8 mouse cellular contexts compared by ENCODE assay signal in the genomic region with DNA sequence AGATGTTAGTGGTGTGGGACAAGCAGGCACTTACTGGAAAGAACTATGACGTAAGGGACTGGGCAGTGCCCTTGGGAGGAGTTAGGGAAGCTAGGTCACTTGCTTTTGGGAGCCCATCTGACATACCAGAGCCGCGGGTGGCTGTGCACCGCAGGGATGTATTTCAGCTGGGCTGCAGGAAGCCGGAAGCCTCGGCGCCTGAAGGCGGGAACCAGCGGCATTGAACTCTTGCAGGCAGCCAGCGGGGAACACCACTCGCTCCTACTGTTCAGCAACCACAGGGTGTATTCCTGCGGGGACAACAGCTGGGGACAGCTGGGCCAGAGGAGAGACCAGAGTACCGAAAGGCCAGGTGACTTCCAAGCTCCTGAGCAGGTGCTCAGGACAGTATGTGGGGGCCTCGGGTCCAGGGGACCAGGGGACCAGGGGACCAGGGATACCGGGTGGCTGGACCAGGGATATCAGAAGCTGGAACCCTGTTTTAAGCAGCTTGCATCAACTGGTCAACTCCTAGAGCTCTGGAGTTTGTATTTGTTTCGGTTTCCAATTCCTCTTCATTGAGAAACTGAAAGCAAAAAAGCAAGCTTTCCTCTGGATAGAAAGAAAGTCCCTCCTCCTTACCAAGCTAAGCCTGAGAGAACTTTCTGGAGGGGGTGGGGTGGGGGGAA. TPM values are rescaled to one million over a fixed set of nuclear protein-coding genes. Genes with fewer than 3 reads are reported as not detected.
DNase-seq lines count a peak whose midpoint lies in the region; ATAC-seq and TF ChIP-seq lines count a peak whose summit lies in the region.

TSS of gene Herc6 (plus strand) at position 120 of the 668 bp plus-strand sequence.

- TF ChIP-seq CTCF in left cerebral cortex, adult 2 months (IDR thresholded peaks at IDR 0.05) = no peak

- H3K27ac ChIP-seq in hindbrain, embryonic 14.5 days = no peak within 1 kb of the TSS
- H3K27ac ChIP-seq in left cerebral cortex, adult 2 months = peak within 1 kb of the TSS; percentile 88
- H3K27ac ChIP-seq in macrophage = peak within 1 kb of the TSS; percentile 89

- peak within 1 kb of the TSS; percentile 31 for H3K4me3 ChIP-seq in hindbrain, embryonic 14.5 days (replicated peaks; ENCODE audit: low read length)
- peak within 1 kb of the TSS; percentile 91 for H3K4me3 ChIP-seq in left cerebral cortex, adult 2 months
- peak within 1 kb of the TSS; percentile 99 for H3K4me3 ChIP-seq in macrophage (ENCODE audit: inconsistent target)

- peak within 1 kb of the TSS; percentile 49 for H3K9ac ChIP-seq in hindbrain, embryonic 14.5 days

- H3K36me3 ChIP-seq in hindbrain, embryonic 14.5 days (replicated peaks; ENCODE audit: control insufficient read depth, insufficient read depth) = no peaks in the 10 kb centered on the region
- H3K36me3 ChIP-seq in macrophage (ENCODE audit: inconsistent target) = peaks cover 15% of the 10 kb centered on the region; the same call in 1 of the 2 replicates

- peak; percentile 65; the same call in 1 of the 2 replicates for ATAC-seq in hindbrain, embryonic 14.5 days (ENCODE audit: low FRiP score)

- intact Hi-C loops in left cerebral cortex, adult 2 months (cut with DNase I) = loop anchor here (2.0 to 5.0 kb wide), 2 partner anchors 46 to 121 kb away; partner anchors contain the start of genes Lancl2 and Ppm1k

- H3K9me3 ChIP-seq in hindbrain, embryonic 14.5 days (ENCODE audit: control insufficient read depth, low read length) = no peaks in the 10 kb centered on the region

- peak within 1 kb of the TSS; percentile 64 for H3K4me2 ChIP-seq in hindbrain, embryonic 14.5 days (replicated peaks)

- H3K4me1 ChIP-seq in hindbrain, embryonic 14.5 days (replicated peaks; ENCODE audit: control insufficient read depth, insufficient read depth, low read length) = peaks cover 5% of the 10 kb centered on the region; the same call in 1 of the 2 replicates

- peaks cover 51% of the 10 kb centered on the region for H3K79me2 ChIP-seq in macrophage (ENCODE audit: inconsistent target)

- H3K27me3 ChIP-seq in hindbrain, embryonic 14.5 days (ENCODE audit: control insufficient read depth, insufficient read depth, low read length) = no peaks in the 10 kb centered on the region

- 5% methylated on average over 16 of the region's 16 CpGs for WGBS in hindbrain, embryonic 14.5 days
- WGBS in macrophage (ENCODE audit: missing documents) = under 1% methylated on average over 15 of the region's 16 CpGs

- peak; percentile 65 for DNase-seq in T-cell, adult 2 months (ENCODE audit: low spot score)
- DNase-seq in cerebellum, postnatal 25 days = peak; percentile 11 to 40
- peak; percentile 32 to 43 for DNase-seq in frontal cortex, postnatal 25 days (ENCODE audit: low spot score in 2 of 2)
- no peak for DNase-seq in hindbrain, embryonic 14.5 days (ENCODE audit: low spot score)
- DNase-seq in left cerebral cortex, adult 2 months (ENCODE audit: extremely low spot score in 1 of 2, low spot score in 2 of 2) = peak; percentile 53 to 69
- DNase-seq in right cerebral cortex, adult 2 months (ENCODE audit: low spot score in 2 of 2) = peak; percentile 59 to 68
- peak; percentile 44 for DNase-seq in urinary bladder, postnatal 25 days (ENCODE audit: low spot score)

RNA-seq across cellular contexts. Expression of gene Herc6, which starts in this region (rescaled TPM):
- 0.64 and 0.78 TPM in 2 replicates for polyA plus RNA-seq in hindbrain, embryonic 14.5 days (2014; fragmentation: Nextera tagmentation; extraction: Ambion mirVana)
- total RNA-seq in left cerebral cortex, adult 2 months (2021) = 10 to 100 TPM; 12.4 to 18.6 TPM
- total RNA-seq in macrophage (2018; cell fraction: chromatin; rRNA removed) = 1,000 to 10,000 TPM in 15 of 26 experiments, 100 to 1,000 TPM in 11; 114 to 2,258 (median 1,059) TPM
- total RNA-seq in macrophage (2018; cell fraction: cytosol; rRNA removed) = 100 to 1,000 TPM in 13 of 26 experiments, 10 to 100 TPM in 13; 29.2 to 260 (median 133) TPM
- 1,000 to 10,000 TPM in 2 of 26 experiments, 100 to 1,000 TPM in 23, 10 to 100 TPM in 1; 85.8 to 1,685 (median 611) TPM for total RNA-seq in macrophage (2018; cell fraction: nucleus; rRNA removed)
- polyA plus RNA-seq in macrophage (2018) = 21.4 to 62.2 TPM (median 23.5 TPM) in 3 replicates

Comparison
In these comparisons a context has a peak if more than half of its experiments do, and no peak if none do; other contexts are left out.
1. RNA of gene Herc6 (polyA plus RNA-seq): 21.4 to 62.2 TPM in macrophage; 0.64 to 0.78 TPM in hindbrain, embryonic 14.5 days; every median in the first group is over 10 times any median in the second.
2. Peak in ATAC-seq, H3K4me3 ChIP-seq, H3K9ac ChIP-seq and H3K4me2 ChIP-seq in hindbrain, embryonic 14.5 days; RNA of the gene not detected or under 1 TPM.
3. H3K4me3 ChIP-seq: peak in every context shown above with its lines; median percentile 99 in macrophage; 91 in left cerebral cortex, adult 2 months; 31 in hindbrain, embryonic 14.5 days.